Mouse (Mus musculus) hindbrain, embryonic 15.5 days (tissue): ENCODE measurements at regions not wholly inside any gene's neighbourhood (a gene's known extent, or its start where the extent isn't known, plus 50 kb on each side); places are given as distances from the start of the nearest gene placed in this dataset.

Experiments
- ATAC-seq: fragments of 200-750 bp; cut with Nextera tagmentation; 2 replicates; pipeline ENCODE4 v1.8.0; 2017; ENCODE audit warnings: low read depth, moderate number of reproducible peaks, moderate TSS enrichment; ENCODE audit not compliant: low FRiP score
- H3K27ac ChIP-seq: fragments of 300-500 bp; sonication (generic); replicated peaks from 2 replicates; pipeline ENCODE4 v1.5.1; 2015; ENCODE audit warnings: mild to moderate bottlenecking, inconsistent platforms
- H3K27me3 ChIP-seq: fragments of 300-500 bp; sonication (generic); 2 replicates; pipeline ENCODE4 v1.6.1; 2015; ENCODE audit warnings: control low read depth, inconsistent platforms
- H3K36me3 ChIP-seq: fragments of 300-500 bp; sonication (generic); 2 replicates; pipeline ENCODE4 v1.6.1; 2015; ENCODE audit warnings: control low read depth, inconsistent platforms
- H3K4me1 ChIP-seq: fragments of 300-500 bp; sonication (generic); replicated peaks from 2 replicates; pipeline ENCODE4 v1.6.1; 2015; ENCODE audit warnings: control low read depth, inconsistent platforms
- H3K4me2 ChIP-seq: fragments of 300-500 bp; sonication (generic); 2 replicates; pipeline ENCODE4 v1.6.1; 2015; ENCODE audit warnings: moderate library complexity, mild to moderate bottlenecking, inconsistent platforms
- H3K4me3 ChIP-seq: fragments of 300-500 bp; sonication (generic); 2 replicates; pipeline ENCODE4 v1.5.1; 2015; ENCODE audit warnings: mild to moderate bottlenecking, inconsistent platforms
- H3K9ac ChIP-seq: fragments of 300-500 bp; sonication (generic); 2 replicates; pipeline ENCODE4 v1.6.1; 2015; ENCODE audit warnings: inconsistent platforms
- H3K9me3 ChIP-seq: fragments of 300-500 bp; sonication (generic); 2 replicates; pipeline ENCODE4 v1.6.1; 2016; ENCODE audit warnings: control low read depth, inconsistent platforms
- WGBS: fragments of 180-500 bp; shearing (Covaris S2); methylation state at CpG from one replicate; pipeline ENCODE4 v1.1.7; 2015; 5-methylcytosine and 5-hydroxymethylcytosine counted together

- Histone ChIP-seq H3K9ac (no peak overlapping the region), H3K4me2 (no peak overlapping the region), H3K4me3 (no peak overlapping the region), H3K27me3 (no peaks in the 10 kb centered on the region), H3K27ac (0 out of 2 replicates have a peak overlapping the region, but pooled peaks have one; percentile 21), H3K36me3 (no peaks in the 10 kb centered on the region), H3K4me1 (no peaks in the 10 kb centered on the region), H3K9me3 (no peaks in the 10 kb centered on the region)
- 83% methylated on average over 1 of the region's 1 CpGs for WGBS
- peak; percentile 77; the same call in 1 of the 2 replicates for ATAC-seq
Measured at GRCm38 (mm10) chr14:103911280-103911679, 67.1 kb upstream of the Ednrb start.

GRCm38 (mm10) chr14:103906417-103907070 lies 62.3 kb upstream of the Ednrb start:
- no peak for ATAC-seq
- H3K4me2 ChIP-seq = no peak overlapping the region
- no peaks in the 10 kb centered on the region for H3K9me3 ChIP-seq
- no peak overlapping the region for H3K4me3 ChIP-seq
- no peaks in the 10 kb centered on the region for H3K36me3 ChIP-seq
- H3K27me3 ChIP-seq = no peaks in the 10 kb centered on the region
- H3K27ac ChIP-seq = no peak overlapping the region
- WGBS = 36% methylated on average over 2 of the region's 2 CpGs
- no peak overlapping the region for H3K9ac ChIP-seq
- H3K4me1 ChIP-seq = no peaks in the 10 kb centered on the region

GRCm38 (mm10) chr14:103900817-103901216 lies 56.6 kb upstream of the Ednrb start:
- H3K9me3 ChIP-seq = no peaks in the 10 kb centered on the region
- no peaks in the 10 kb centered on the region for H3K27me3 ChIP-seq
- WGBS = 66% methylated on average over 2 of the region's 2 CpGs
- H3K4me3 ChIP-seq = no peak overlapping the region
- no peak for ATAC-seq
- H3K4me2 ChIP-seq = no peak overlapping the region
- no peaks in the 10 kb centered on the region for H3K36me3 ChIP-seq
- no peak overlapping the region for H3K9ac ChIP-seq
- H3K27ac ChIP-seq = no peak overlapping the region
- H3K4me1 ChIP-seq = peaks cover 13% of the 10 kb centered on the region

GRCm38 (mm10) chr14:103899111-103899814 lies 55.1 kb upstream of the Ednrb start:
- peaks cover 13% of the 10 kb centered on the region for H3K4me1 ChIP-seq
- ATAC-seq = peak; percentile 91
- peak overlapping the region; percentile 61 for H3K27ac ChIP-seq
- peak overlapping the region; percentile 61 for H3K4me2 ChIP-seq
- H3K9me3 ChIP-seq = no peaks in the 10 kb centered on the region
- 3% methylated on average over 22 of the region's 22 CpGs for WGBS
- H3K36me3 ChIP-seq = no peaks in the 10 kb centered on the region
- H3K27me3 ChIP-seq = no peaks in the 10 kb centered on the region
- peak overlapping the region; percentile 11; the same call in 1 of the 2 replicates for H3K9ac ChIP-seq
- H3K4me3 ChIP-seq = peak overlapping the region; percentile 28

GRCm38 (mm10) chr14:103898689-103899088 lies 54.5 kb upstream of the Ednrb start:
- H3K9ac ChIP-seq = no peak overlapping the region
- H3K36me3 ChIP-seq = no peaks in the 10 kb centered on the region

GRCm38 (mm10) chr14:103895261-103895660 lies 51.1 kb upstream of the Ednrb start:
- Histone ChIP-seq H3K4me2 (no peak overlapping the region), H3K36me3 (no peaks in the 10 kb centered on the region), H3K4me1 (peaks cover 13% of the 10 kb centered on the region), H3K27ac (no peak overlapping the region), H3K9ac (no peak overlapping the region), H3K27me3 (no peaks in the 10 kb centered on the region), H3K4me3 (no peak overlapping the region), H3K9me3 (no peaks in the 10 kb centered on the region)
- no peak for ATAC-seq
- WGBS = 95% methylated on average over 7 of the region's 7 CpGs

More at GRCm38 (mm10) chr14:103898689-103899088, 54.5 kb upstream of the Ednrb start:
- peak overlapping the region; percentile 61 for H3K4me2 ChIP-seq
- whole genome bisulfite sequencing = 5% methylated on average over 9 of the region's 9 CpGs
- H3K4me1 ChIP-seq = peaks cover 13% of the 10 kb centered on the region
- peak overlapping the region; percentile 28 for H3K4me3 ChIP-seq
- peak; percentile 83; the same call in 1 of the 2 replicates for ATAC-seq
- no peaks in the 10 kb centered on the region for H3K9me3 ChIP-seq
- H3K27me3 ChIP-seq = no peaks in the 10 kb centered on the region
- H3K27ac ChIP-seq = peak overlapping the region; percentile 61
